Mouse (Mus musculus) gastrocnemius, postnatal 10 days (tissue): ENCODE measurements around the gene Uqcr10. TPM values are rescaled to one million over a fixed set of nuclear protein-coding genes. Genes with fewer than 3 reads are reported as not detected.

Source experiments
- DNase-seq: peaks from one replicate; pipeline ENCODE4 v3.0.0; 2021; ENCODE audit warnings: mixed read lengths
- total RNA-seq, 2 experiments: library from RNA; stranded (reverse); gene quantifications; 2 replicates each; pipeline ENCODE4 v1.2.3; 2021

The Uqcr10 gene
- total RNA-seq, 2 experiments from 2014 or later, result 749 to 932 TPM

GRCm38 (mm10) chr11:4675126-4675562, 29.0 kb downstream of the Uqcr10 start:
- no peak for DNase-seq

DNA sequence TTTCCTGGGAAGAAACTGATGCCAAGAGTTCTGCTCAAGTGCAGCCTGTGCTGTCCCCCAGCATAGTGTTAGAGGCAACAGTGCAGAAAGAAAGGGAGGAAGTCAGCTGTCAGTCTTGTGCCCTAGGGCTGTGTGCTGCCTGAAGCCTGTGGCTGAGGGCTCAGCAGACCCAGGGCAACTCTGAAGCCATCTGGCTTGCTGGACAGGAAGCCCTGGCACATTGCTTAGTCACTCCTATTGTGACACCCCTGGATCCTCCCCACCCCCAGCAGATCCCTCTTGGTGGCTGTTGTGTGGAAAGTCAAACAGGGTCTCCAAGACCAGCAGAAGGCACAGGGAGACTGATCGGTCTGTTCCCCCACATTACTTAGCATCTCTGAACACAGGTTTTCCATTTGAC, 29.5 kb downstream of the Uqcr10 start:
- no peak for DNase-seq

DNA sequence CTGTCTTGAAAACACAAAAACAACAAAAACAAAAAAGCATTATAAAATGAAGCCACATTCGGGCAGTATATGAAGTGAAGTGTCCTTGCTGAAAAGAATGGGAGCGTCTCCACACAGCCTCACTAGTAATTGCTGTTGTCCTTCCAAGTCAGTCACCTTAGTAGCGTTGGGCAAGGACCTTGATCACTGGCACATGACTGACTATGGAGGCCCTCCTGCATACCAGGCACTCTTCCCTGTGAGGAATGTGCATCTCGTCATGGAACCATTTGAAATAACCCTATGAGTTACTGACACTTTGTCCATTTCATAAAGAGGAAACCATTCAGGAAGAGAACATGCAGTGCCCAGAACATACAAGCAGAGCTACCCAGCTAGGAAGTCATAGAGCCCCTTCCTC, 32.4 kb downstream of the Uqcr10 start:
- no peak for DNase-seq

DNA sequence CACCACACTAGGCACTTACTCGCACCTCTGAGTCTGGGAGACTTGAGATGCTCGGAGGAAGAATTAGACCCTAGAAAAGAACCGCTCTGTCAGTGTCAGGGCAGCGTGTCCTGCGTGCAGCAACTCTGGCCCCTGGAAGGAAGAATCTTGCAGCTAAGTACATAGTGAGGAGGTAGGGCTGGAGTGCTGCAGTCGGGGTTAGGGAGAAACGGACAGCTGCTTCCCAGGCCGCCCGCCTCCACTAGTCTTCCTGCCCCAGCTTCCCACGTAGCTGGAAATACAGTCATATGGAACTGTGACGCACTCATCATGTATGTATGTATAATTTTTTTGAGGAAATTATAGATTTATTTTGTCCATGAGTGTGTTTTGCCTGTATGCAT, 41.7 kb downstream of the Uqcr10 start:
- DNase-seq, result no peak

DNA sequence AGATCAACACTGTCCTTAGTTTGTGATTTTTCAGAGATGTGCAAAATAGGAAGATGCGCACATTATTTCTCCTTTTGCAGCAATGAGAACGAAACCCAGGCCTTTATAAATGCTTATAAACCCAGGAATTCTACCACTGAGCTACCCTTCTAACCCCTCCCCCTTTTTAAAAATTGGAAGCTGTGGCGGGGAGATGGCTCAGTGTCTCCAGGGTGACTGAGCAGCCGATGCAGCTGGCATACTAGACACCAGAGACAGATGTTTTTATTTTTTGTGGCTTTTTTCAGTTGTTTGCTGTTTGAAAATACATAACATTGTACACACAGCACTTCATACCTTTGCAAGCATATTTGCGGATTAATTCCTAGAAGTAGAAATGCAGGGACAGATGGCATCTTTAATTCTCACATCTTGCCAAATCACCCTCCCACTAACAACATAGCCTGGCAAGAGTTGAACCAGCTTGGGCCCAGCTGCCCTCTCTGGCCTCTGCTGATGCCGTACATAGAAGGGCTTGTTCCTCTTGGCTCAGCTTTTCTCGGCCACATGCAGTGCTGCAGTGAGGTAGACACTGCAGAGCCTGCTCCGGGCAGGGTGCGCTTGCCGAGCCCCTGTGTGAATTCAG, 42.2 kb downstream of the Uqcr10 start:
- DNase-seq, result no peak

GRCm38 (mm10) chr11:4661324-4661723, 42.8 kb downstream of the Uqcr10 start:
- DNase-seq, result no peak

DNA sequence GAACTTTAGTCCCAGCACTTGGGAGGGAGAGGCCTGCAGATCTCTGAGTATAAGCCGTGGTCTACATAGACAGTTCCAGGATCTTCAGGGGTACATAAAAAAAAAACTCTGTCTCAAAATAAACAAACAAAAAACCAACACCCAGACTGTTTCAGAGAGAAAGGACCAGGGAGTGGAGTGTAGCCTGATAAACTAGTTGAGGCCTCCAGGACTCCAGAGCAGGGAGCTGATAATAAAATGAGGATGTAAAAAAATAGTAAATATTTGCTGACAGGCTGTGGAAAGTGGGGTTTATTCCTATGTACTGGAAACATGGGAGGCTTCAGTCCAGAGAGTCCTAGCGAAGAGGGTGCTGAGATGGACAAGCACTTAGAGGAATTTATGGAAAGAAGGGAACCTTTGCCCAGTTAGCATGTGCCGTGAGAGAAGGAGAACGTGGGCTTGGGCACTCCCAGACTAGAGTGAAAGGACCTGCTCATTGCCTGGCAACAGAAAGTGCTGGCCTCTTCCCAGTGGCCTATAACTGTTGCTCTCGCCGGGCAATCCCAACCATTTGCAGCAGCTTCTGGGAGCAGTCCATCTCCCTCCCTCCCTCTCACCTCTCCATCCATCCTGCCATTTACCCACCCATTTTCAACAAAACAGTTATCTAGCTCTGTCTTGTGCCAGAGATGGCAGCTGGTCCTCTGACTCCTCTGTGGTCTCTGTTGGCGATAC, 43.7 kb downstream of the Uqcr10 start:
- no peak for DNase-seq

GRCm38 (mm10) chr11:4659818-4660217, 44.3 kb downstream of the Uqcr10 start:
- no peak for DNase-seq

Other genes starting within 250 kb of the Uqcr10 start
- gene Mtmr3, start 109.5 kb downstream of the Uqcr10 start, total RNA-seq, result 10 to 100 TPM; 45.6 to 50.1 TPM
- not detected for gene Gm11032, start 84.3 kb downstream of the Uqcr10 start, total RNA-seq
- gene Ascc2, start 66.6 kb downstream of the Uqcr10 start, total RNA-seq, result 10 to 100 TPM; 13.7 to 16.5 TPM
- 10 to 100 TPM; 16.0 to 16.3 TPM for gene Zmat5, start 336 bp upstream of the Uqcr10 start, total RNA-seq
- 1 to 10 TPM in 1 of 2 experiments, under 1 TPM in 1; 0.56 to 1.1 TPM for gene Cabp7, start 42.4 kb upstream of the Uqcr10 start, total RNA-seq
- gene Nf2, start 145.2 kb upstream of the Uqcr10 start, total RNA-seq, result 10 to 100 TPM; 46.2 TPM
- gene Nipsnap1, start 169.6 kb upstream of the Uqcr10 start, total RNA-seq, result 1 to 10 TPM; 1.7 to 2.7 TPM
- gene Thoc5, start 191.0 kb upstream of the Uqcr10 start, total RNA-seq, result 10 to 100 TPM; 14.9 to 17.7 TPM
- gene Nefh, start 243.7 kb upstream of the Uqcr10 start, total RNA-seq, result under 1 TPM; 0.05 to 0.23 TPM